Mouse (Mus musculus): Measurements from ENCODE around the gene Metap2.
A peak's percentile ranks its signal among the peaks of the same experiment; 100 is the strongest.

Gene Metap2

GRCm38 (mm10) chr10:93897043-93897646 is at the start of gene Metap2:
Metap2 (minus strand) TSS chr10:93897093.
- DNase-seq (ENCODE audit: low spot score in 2 of 2): no peak

DNA sequence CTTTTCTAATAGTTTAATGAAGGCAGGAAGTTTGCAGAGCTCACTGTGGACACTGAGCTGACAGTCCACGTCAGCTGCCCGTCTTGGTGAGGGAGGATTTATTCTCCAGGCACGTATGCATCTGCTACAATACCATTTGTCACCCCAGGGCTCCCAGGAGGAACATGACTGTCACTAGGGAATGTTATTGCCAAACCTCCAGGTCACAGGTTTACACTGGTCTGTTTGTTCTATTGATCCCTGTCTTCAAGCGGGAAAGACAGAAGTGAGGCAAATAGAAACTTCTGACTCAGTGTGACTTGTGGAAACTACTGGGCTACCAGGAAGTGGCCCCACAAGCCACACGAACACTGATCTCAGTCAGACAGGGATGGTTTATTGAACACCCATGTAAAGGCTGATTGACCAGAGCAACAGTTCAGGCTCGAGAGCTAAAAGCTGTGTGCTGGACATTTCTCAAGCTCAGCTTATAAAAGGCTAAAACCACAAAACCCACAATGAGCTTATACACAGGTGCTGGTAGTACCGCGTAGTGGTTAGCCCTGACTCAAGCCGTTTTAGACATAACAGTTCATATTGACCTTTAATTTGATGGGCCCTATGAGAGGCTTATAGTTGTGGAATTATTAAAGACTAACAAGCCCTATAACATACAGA is 49.1 kb upstream of the Metap2 start:
- no peak for DNase-seq (ENCODE audit: low spot score in 2 of 2)

GRCm38 (mm10) chr10:93945364-93945763 is 48.5 kb upstream of the Metap2 start:
- no peak for DNase-seq (ENCODE audit: low spot score in 2 of 2)

- no peak for DNase-seq (ENCODE audit: low spot score in 2 of 2)
Measured at GRCm38 (mm10) chr10:93944241-93944640, 47.3 kb upstream of the Metap2 start.

- DNase-seq (ENCODE audit: low spot score in 2 of 2): no peak
Measured at GRCm38 (mm10) chr10:93940279-93940678, 43.4 kb upstream of the Metap2 start.

DNA sequence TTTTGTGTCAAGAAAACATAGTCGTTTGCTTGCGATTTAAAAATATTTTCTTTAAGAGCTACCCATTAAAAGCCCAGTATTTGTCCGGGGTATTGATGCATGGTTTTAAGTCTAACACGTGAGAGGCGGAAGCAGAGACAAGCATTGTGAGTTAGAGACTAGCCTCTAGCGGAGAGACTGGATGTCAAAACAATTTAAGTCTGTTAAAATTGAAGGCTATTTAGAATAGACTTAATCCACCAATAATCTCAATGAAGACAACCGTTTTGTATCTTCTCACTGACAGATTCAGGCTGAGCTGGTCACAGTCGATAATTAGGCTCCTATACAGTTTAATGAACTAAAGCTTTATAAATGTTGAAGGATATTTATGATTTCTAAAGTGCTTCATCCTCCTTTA is 42.8 kb upstream of the Metap2 start:
- DNase-seq (ENCODE audit: low spot score in 2 of 2): no peak

DNA sequence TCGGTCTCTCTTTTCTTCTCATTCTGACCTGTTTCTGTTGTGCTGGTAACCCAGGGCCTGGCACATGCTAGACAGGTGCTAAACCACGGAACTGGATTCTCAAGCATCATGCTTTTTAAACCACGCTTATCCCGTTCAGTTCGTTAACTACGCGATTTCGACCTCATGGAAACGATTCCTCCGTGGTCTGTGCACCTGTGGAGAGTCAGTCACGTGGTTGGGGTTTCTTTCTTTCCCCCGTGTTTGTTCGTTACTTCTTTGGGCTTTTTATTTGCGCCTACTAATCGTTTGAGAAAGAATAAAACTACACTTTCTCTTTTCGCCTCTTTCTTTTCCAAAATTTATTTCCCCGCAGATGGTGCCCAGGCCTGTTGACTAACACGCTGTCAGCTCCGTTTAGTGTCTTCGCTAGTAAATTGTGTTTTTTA is 42.0 kb upstream of the Metap2 start:
- DNase-seq (ENCODE audit: low spot score in 2 of 2): no peak

- DNase-seq (ENCODE audit: low spot score in 2 of 2): peak; percentile 19 to 52
Measured at GRCm38 (mm10) chr10:93933980-93934379, 37.1 kb upstream of the Metap2 start.

DNA sequence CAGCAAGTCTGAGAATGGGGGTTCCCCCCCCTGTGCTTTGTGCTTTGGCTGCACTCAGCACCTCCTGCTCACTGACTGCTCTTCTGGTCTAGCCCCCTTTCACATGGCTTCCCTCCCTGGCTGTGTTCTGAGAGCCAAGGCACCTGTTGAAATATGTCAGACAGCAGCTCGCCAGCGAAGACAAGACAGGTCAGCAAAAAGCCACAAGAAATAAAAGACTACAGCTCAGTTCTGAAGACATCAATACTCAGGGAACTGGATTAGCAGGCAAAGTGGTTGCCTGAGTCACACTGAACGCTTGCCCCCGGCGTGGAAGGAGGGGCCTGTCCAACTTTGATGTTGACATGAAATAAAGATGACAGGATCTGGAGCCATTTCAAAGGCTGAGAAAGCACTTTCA is 36.0 kb upstream of the Metap2 start:
- DNase-seq (ENCODE audit: low spot score in 2 of 2): no peak

GRCm38 (mm10) chr10:93932020-93932419 is 35.1 kb upstream of the Metap2 start:
- no peak for DNase-seq (ENCODE audit: low spot score in 2 of 2)

DNA sequence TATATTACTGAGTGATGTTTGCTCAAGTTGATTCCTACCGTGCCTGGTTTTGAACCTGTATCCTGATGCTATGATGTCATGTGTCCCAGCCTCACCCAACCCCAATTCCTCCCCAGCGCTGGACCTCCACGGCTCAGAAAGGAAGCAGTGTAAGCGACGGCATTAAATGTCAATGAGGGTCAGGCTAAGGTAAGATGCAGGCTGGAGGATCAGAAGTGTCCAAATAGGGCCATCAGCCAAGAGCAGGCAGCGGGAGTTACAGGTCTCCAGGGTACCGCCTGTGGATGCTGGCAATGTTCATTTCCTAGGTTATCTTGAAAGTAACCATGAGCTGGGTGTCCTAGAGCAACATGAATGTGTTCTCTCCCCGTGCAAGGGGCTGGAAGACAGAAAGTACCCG is 34.5 kb upstream of the Metap2 start:
- DNase-seq (ENCODE audit: low spot score in 2 of 2): no peak

GRCm38 (mm10) chr10:93930236-93930824 is 33.4 kb upstream of the Metap2 start:
- DNase-seq (ENCODE audit: low spot score in 2 of 2): no peak

- DNase-seq (ENCODE audit: low spot score in 2 of 2): no peak
Measured at GRCm38 (mm10) chr10:93924666-93925065, 27.8 kb upstream of the Metap2 start.

DNA sequence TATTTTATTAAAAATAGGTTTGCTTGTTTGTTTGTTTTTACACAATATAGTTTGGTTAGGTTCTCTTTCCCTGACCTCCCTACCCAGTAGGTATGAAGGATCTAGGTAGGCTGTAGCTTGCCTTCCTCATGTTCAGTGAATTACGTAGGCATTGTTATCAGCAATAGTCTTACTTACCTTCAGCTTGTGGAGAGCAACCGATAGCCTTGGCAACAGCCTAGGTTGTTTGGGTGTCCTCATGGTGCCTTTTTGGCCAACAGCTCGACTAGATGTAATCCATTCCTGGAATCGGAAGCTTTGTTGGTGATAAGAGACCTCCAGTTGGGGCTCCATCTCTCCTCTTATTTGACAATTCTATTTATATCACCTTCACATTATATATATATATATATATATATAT is 24.3 kb upstream of the Metap2 start:
- no peak for DNase-seq (ENCODE audit: low spot score in 2 of 2)

DNA sequence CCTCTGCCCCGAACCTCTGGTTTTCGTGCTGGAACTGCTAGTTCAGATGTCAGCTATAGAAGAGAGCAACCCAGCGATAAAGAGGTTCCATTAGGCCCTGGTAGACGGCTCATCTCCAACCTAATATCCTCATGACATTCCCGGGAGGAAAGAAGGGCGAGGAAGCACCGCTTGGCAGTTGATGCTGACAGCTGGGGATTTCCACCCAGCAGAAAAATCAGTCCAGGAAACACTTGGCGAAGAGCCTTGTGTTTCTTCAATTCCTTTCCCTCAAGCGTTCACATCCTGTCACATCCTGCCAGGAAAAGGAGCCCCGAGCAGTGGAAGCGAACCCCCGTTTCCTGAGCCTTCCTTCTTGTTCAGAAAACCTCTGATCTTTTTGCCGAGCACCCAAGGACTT is 22.3 kb upstream of the Metap2 start:
- DNase-seq (ENCODE audit: low spot score in 2 of 2): no peak

DNA sequence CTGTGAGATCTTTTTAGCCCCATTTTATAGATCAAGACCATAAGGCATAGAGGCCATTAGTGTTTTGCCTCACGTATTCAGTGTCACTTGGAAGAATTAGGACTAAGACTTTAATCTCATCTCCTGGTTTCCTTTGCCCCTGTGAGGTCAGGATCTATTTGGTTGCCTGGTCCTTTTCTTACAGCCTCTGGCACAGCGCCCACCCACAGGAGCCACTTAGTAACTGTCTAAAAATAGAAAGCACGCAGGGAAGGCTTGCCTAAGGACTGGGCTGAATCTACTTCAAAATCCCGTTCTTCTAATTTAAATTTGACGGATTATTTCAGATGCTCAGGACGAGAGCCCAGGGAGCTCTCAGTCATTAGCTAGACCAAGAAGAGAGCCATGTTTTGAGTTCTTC is 21.8 kb upstream of the Metap2 start:
- DNase-seq (ENCODE audit: low spot score in 2 of 2): no peak

DNA sequence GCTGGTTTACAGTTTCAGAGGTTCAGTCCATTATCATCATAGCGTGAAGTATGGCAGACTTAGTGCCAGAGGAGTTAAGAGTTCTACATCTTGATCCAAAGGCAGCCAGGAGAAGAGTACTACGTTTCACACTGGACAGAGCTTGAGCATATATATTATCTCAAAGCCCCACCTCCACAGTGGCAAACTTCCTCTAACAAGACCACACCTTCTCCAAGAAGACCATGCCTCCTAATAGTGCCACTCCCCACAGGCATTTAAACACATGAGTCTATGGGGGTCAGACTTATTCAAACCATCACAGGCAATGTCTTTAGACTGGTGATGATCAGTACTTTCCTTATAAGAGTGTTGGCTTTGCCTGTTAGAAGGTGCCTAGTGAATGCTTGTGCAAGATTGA is 21.2 kb upstream of the Metap2 start:
- DNase-seq (ENCODE audit: low spot score in 2 of 2): no peak

GRCm38 (mm10) chr10:93916778-93917177 is 19.9 kb upstream of the Metap2 start:
- DNase-seq (ENCODE audit: low spot score in 2 of 2): no peak

- DNase-seq (ENCODE audit: low spot score in 2 of 2): no peak
Measured at GRCm38 (mm10) chr10:93915531-93916275, 18.8 kb upstream of the Metap2 start.

GRCm38 (mm10) chr10:93913525-93913924 is 16.6 kb upstream of the Metap2 start:
- no peak for DNase-seq (ENCODE audit: low spot score in 2 of 2)

GRCm38 (mm10) chr10:93912917-93913316 is 16.0 kb upstream of the Metap2 start:
- no peak for DNase-seq (ENCODE audit: low spot score in 2 of 2)

- DNase-seq (ENCODE audit: low spot score in 2 of 2): no peak
Measured at GRCm38 (mm10) chr10:93912136-93912855, 15.4 kb upstream of the Metap2 start.

All from urinary bladder, adult 18-20 months (tissue).